Mouse (Mus musculus) limb, embryonic 14.5 days (tissue): ENCODE results near the gene Mapk13. TPM values are rescaled to one million over a fixed set of nuclear protein-coding genes. Genes with fewer than 3 reads are reported as not detected.

ENCODE experiments used
- ATAC-seq: fragments of 200-750 bp; cut with Nextera tagmentation; 2 replicates; pipeline ENCODE4 v1.8.0; 2017; ENCODE audit warnings: low read depth, moderate number of reproducible peaks, moderate TSS enrichment; ENCODE audit not compliant: low FRiP score
- DNase-seq: peaks from one replicate; pipeline ENCODE4 v3.0.0-alpha.2; 2015; ENCODE audit warnings: low spot score
- H3K27ac ChIP-seq: fragments of 300-500 bp; sonication (generic); replicated peaks from 2 replicates; pipeline ENCODE4 v1.5.1; 2014; ENCODE audit warnings: low read depth, mild to moderate bottlenecking, low read length, moderate library complexity, mixed read lengths
- H3K27me3 ChIP-seq: fragments of 300-500 bp; sonication (generic); 2 replicates; pipeline ENCODE4 v1.6.1; 2014; ENCODE audit warnings: low read length, mixed read lengths; ENCODE audit not compliant: control insufficient read depth, insufficient read depth
- H3K36me3 ChIP-seq: fragments of 300-500 bp; sonication (generic); 2 replicates; pipeline ENCODE4 v1.6.1; 2014; ENCODE audit warnings: mild to moderate bottlenecking, low read length, moderate library complexity, mixed read lengths; ENCODE audit not compliant: control insufficient read depth, insufficient read depth
- H3K4me1 ChIP-seq: fragments of 300-500 bp; sonication (generic); 2 replicates; pipeline ENCODE4 v1.6.1; 2014; ENCODE audit warnings: antibody characterized with exemption, low read length, mixed read lengths; ENCODE audit not compliant: control insufficient read depth, insufficient read depth
- H3K4me2 ChIP-seq: fragments of 300-500 bp; sonication (generic); replicated peaks from 2 replicates; pipeline ENCODE4 v1.6.1; 2014; ENCODE audit warnings: low read depth, mild to moderate bottlenecking, low read length, moderate library complexity; ENCODE audit not compliant: severe bottlenecking
- H3K4me3 ChIP-seq: fragments of 300-500 bp; sonication (generic); replicated peaks from 2 replicates; pipeline ENCODE4 v1.5.1; 2014; ENCODE audit warnings: low read length
- H3K9ac ChIP-seq: fragments of 300-500 bp; sonication (generic); 2 replicates; pipeline ENCODE4 v1.6.1; 2014; ENCODE audit warnings: mild to moderate bottlenecking, low read depth, low read length, moderate library complexity; ENCODE audit not compliant: severe bottlenecking
- H3K9me3 ChIP-seq: fragments of 300-500 bp; sonication (generic); 2 replicates; pipeline ENCODE4 v1.6.1; 2016; ENCODE audit warnings: low read length; ENCODE audit not compliant: control insufficient read depth
- POLR2A ChIP-seq: fragments of 200-500 bp; IDR thresholded peaks from 2 replicates; pipeline ENCODE4 v1.8.0; 2012; ENCODE audit warnings: inconsistent platforms, mild to moderate bottlenecking, moderate library complexity, borderline replicate concordance; ENCODE audit not compliant: insufficient read depth, insufficient read length; ENCODE audit errors: extremely low read depth
- WGBS: fragments of 180-500 bp; shearing (Covaris S2); extraction: QIAGEN DNeasy Blood & Tissue Kit; methylation state at CpG from one replicate; pipeline ENCODE4 v1.1.7; 2014; 5-methylcytosine and 5-hydroxymethylcytosine counted together
- polyA plus RNA-seq, 2 experiments: library from polyadenylated mRNA; depleted of rRNA in 1 of 2; stranded (reverse) in 1 of 2; unstranded in 1 of 2; fragments of >200 nt; fragmentation: Nextera tagmentation in 1 of 2; extraction: Ambion mirVana in 1 of 2; gene quantifications; 2 replicates each; pipeline versions ENCODE4 v1.2.1 to v1.2.3; 2012 to 2014

Gene Mapk13
- polyA plus RNA-seq, 2 experiments, result 39.4 to 55.6 TPM

DNA sequence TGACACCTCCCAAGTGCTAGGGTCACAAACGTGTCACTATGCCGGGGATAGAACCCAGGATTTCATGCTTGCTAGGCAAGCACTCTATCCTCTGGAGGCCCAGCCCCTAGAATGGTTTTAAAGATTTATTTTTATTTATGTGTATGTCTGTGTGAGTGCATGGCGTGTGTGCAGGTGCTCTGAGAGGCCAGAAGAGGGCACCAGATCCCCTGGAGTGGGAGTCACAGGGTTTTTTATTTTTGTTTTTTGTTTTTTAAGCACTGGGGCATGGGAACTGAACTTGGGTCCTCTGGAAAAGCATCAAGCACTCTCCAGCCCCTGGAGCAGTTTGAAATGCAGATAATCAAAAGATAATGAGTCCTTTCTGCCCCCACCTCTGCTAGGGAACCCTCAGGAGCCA, 7.7 kb downstream of the Mapk13 start:
- no peak for DNase-seq
- no peak overlapping the region for H3K4me2 ChIP-seq
- no peak overlapping the region for H3K9ac ChIP-seq
- H3K4me3 ChIP-seq, result no peak overlapping the region
- H3K9me3 ChIP-seq, result no peaks in the 10 kb centered on the region
- no peaks in the 10 kb centered on the region for H3K27me3 ChIP-seq
- no peak overlapping the region for H3K27ac ChIP-seq
- 91% methylated on average over 3 of the region's 3 CpGs for WGBS
- no peak for TF ChIP-seq POLR2A
- ATAC-seq, result no peak
- no peaks in the 10 kb centered on the region for H3K4me1 ChIP-seq
- no peaks in the 10 kb centered on the region for H3K36me3 ChIP-seq

- H3K9ac ChIP-seq, result no peak overlapping the region
- WGBS, result 88% methylated on average over 15 of the region's 16 CpGs
These were observed 8.3 kb downstream of the Mapk13 start for GRCm38 (mm10) chr17:28777231-28778005.

DNA sequence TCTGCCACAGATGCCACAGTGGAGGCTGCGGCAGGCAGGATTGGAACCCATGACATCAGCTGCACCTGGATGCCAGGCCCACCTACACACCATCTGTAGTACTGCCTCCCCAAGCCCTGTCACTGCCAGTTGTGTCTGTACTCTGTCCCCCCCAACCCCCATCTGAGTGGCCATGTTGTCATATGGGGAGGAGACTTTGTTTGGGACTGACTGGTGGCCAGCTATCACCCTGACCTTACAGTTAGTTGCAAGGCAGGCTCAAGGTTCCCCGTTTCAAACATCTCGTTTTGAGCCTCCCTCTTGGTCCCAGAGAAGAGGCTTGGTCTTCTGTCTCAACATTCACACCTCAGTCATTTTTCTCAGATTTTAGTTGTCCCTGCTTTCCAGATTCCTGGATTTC, 10.6 kb downstream of the Mapk13 start:
- Histone ChIP-seq H3K27me3 (no peaks in the 10 kb centered on the region), H3K27ac (no peak overlapping the region), H3K4me2 (no peak overlapping the region), H3K9me3 (no peaks in the 10 kb centered on the region), H3K36me3 (no peaks in the 10 kb centered on the region), H3K9ac (no peak overlapping the region), H3K4me1 (no peaks in the 10 kb centered on the region), H3K4me3 (no peak overlapping the region)
- DNase-seq (no peak), ATAC-seq (no peak)
- TF ChIP-seq POLR2A, result no peak
- 97% methylated on average over 3 of the region's 3 CpGs for WGBS

More at GRCm38 (mm10) chr17:28777231-28778005, 8.3 kb downstream of the Mapk13 start:
- Histone ChIP-seq H3K9me3 (no peaks in the 10 kb centered on the region), H3K4me2 (no peak overlapping the region), H3K4me1 (no peaks in the 10 kb centered on the region), H3K36me3 (no peaks in the 10 kb centered on the region), H3K4me3 (no peak overlapping the region), H3K27me3 (no peaks in the 10 kb centered on the region), H3K27ac (no peak overlapping the region)
- ATAC-seq (no peak), DNase-seq (no peak)
- no peak for TF ChIP-seq POLR2A

GRCm38 (mm10) chr17:28780836-28781235, 11.7 kb downstream of the Mapk13 start:
- Histone ChIP-seq H3K9me3 (no peaks in the 10 kb centered on the region), H3K4me3 (no peak overlapping the region), H3K9ac (no peak overlapping the region), H3K36me3 (no peaks in the 10 kb centered on the region), H3K27me3 (no peaks in the 10 kb centered on the region), H3K4me2 (no peak overlapping the region), H3K4me1 (no peaks in the 10 kb centered on the region), H3K27ac (no peak overlapping the region)
- no peak for TF ChIP-seq POLR2A
- 64% methylated on average over 3 of the region's 3 CpGs for WGBS
- ATAC-seq, result no peak
- no peak for DNase-seq

DNA sequence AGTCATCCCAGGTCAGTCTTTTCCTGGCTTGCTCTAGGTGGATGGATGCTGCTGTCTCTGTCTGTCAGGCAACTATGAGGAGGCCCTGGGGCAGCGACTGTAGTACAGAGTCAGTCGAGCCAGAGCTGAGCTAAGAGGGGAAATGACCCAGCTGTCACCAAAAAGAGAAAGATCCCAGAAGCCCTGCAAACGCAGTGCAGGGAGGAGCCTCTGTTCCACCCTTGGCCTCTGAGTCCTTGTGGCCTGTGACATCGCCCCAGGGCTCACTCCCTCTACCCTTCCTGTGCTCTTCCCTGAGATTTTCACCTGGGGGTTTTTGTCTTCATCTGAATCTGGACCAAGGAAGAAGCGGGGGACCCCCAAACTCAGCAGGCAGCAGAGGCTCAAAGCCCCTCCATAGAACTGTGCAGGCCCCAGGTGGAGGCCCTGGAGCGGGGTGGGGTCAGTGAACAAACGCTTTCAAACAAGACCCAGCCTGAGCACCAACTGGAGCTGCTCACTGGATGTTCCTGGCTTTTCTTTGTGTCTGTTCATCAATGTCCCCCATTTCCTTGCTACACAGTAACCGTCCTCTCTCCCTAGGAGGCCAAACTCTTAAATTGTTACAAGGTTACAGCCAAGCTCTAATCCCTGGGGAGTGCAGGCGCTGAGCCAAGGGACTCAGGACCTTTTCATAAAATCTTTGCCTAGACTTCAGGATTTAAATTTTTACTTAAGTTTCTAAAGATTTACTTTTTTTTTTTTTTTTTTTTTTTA, 12.4 kb downstream of the Mapk13 start:
- Histone ChIP-seq H3K4me2 (no peak overlapping the region), H3K4me1 (no peaks in the 10 kb centered on the region), H3K9me3 (no peaks in the 10 kb centered on the region), H3K27me3 (no peaks in the 10 kb centered on the region), H3K9ac (no peak overlapping the region), H3K4me3 (no peak overlapping the region), H3K36me3 (no peaks in the 10 kb centered on the region), H3K27ac (no peak overlapping the region)
- TF ChIP-seq POLR2A, result no peak
- no peak for DNase-seq
- ATAC-seq, result no peak
- 44% methylated on average over 9 of the region's 9 CpGs for whole genome bisulfite sequencing
